Mouse (Mus musculus): Measurements from ENCODE around the gene Ifit3b. TPM values are rescaled to one million over a fixed set of nuclear protein-coding genes. Genes with fewer than 3 reads are reported as not detected.
"Not testable (repeated sequence)": the region's sequence is repeated elsewhere in the genome, so short reads cannot be mapped to it uniquely, and the experiment has no call there.

Gene Ifit3b
- total RNA-seq (2021): under 1 TPM; 0.27 to 0.33 TPM
- long read RNA-seq, experiment 1: 0 reads
- long read RNA-seq, experiment 2: 0 reads

DNA sequence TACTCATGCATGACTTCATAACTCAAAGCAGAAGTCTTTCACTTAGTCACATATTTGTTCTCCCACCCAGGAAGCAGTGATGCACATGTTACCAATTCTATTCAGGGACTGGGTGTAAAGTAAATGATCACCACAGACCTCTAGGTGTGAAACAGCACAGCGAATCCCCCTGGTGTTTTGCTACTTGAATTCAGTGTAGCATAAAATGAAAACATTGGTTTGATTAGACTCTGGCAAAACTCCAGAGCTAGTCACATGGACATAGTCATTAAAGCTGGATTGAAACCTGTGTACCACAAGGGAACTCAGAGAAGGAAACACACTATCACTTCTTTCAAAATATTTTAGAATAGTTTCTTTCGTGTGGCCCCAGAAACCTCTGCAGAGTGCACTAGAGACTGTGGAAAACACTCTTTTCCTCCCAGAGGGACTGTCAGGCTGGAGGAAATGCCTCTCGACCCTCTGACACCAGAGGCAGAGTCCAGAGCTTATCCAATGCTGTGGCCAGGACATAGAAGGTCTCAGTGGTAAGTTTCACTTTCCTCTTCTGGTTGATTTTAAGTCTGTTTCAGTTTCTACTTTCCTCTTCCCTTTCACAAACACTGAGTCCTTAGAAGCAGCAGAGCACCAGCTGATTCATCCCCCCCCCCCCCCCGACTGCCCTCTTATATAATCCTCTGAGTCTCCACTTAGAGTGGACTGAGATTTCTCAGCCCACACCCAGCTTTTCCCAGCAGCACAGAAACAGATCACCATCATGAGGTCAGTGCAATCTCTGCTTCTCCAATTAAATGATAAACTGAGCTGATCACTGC is at the start of gene Ifit3b:
Gene Ifit3b, plus strand, starts transcription at position 734 of the 815 bp plus-strand sequence.
- intact Hi-C loops (cut with DNase I; ENCODE audit: low total_unique reads); DNase-seq: not testable (repeated sequence)

GRCm38 (mm10) chr19:34562556-34562955 is 45.2 kb upstream of the Ifit3b start:
- no peak for DNase-seq
- intact Hi-C loops (cut with DNase I; ENCODE audit: low total_unique reads): no loop called here

GRCm38 (mm10) chr19:34566178-34566784 is 41.5 kb upstream of the Ifit3b start:
- intact Hi-C loops (cut with DNase I; ENCODE audit: low total_unique reads): no loop called here

GRCm38 (mm10) chr19:34568988-34569895 is 38.5 kb upstream of the Ifit3b start:
- no peak for DNase-seq
- intact Hi-C loops (cut with DNase I; ENCODE audit: low total_unique reads): no loop called here

More at GRCm38 (mm10) chr19:34566178-34566784, 41.5 kb upstream of the Ifit3b start:
- no peak for DNase-seq

GRCm38 (mm10) chr19:34569896-34570476 is 37.8 kb upstream of the Ifit3b start:
- intact Hi-C loops (cut with DNase I; ENCODE audit: low total_unique reads): no loop called here
- DNase-seq: no peak

DNA sequence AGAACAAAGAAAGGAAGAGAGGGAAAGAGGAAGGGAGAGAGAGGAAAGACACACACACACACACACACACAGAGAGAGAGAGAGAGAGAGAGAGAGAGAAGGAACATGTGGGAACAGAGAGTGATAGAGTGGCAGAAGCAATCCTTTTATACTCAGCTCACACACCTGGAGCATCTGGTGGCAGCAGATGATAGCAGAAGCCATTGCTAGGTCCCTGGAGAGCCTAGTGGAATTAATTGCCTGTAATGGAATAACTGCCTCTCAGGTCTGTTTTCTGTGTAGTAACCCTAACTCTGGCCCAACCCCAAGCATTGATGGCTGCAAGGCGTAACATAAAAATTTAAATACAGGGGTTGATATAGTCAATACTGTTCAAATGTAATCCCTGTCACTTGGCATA is 36.7 kb upstream of the Ifit3b start:
- no peak for DNase-seq
- intact Hi-C loops (cut with DNase I; ENCODE audit: low total_unique reads): no loop called here

- intact Hi-C loops (cut with DNase I; ENCODE audit: low total_unique reads): no loop called here
- DNase-seq: no peak
Measured at GRCm38 (mm10) chr19:34573650-34574049, 34.1 kb upstream of the Ifit3b start.

GRCm38 (mm10) chr19:34577121-34577520 is 30.6 kb upstream of the Ifit3b start:
- DNase-seq: no peak

DNA sequence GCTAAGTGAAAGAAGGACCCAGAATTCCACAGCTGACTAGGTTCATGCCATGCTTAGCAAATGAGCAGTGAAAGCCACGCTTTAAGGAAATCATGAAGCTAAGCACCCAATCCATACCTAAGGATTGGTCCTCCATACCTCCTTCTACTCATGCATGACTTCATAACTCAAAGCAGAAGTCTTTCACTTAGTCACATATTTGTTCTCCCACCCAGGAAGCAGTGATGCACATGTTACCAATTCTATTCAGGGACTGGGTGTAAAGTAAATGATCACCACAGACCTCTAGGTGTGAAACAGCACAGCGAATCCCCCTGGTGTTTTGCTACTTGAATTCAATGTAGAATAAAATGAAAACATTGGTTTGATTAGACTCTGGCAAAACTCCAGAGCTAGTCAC is 25.1 kb upstream of the Ifit3b start:
- intact Hi-C loops (cut with DNase I; ENCODE audit: low total_unique reads); DNase-seq: not testable (repeated sequence)

More at GRCm38 (mm10) chr19:34577121-34577520, 30.6 kb upstream of the Ifit3b start:
- intact Hi-C loops (cut with DNase I; ENCODE audit: low total_unique reads): no loop called here

GRCm38 (mm10) chr19:34583126-34583766 is 24.5 kb upstream of the Ifit3b start, which contains the start of gene Ifit3:
Ifit3 (plus strand) TSS chr19:34583531.
- intact Hi-C loops (cut with DNase I; ENCODE audit: low total_unique reads); DNase-seq: not testable (repeated sequence)

GRCm38 (mm10) chr19:34585740-34586458 is 21.9 kb upstream of the Ifit3b start:
- intact Hi-C loops (cut with DNase I; ENCODE audit: low total_unique reads); DNase-seq: not testable (repeated sequence)

GRCm38 (mm10) chr19:34587898-34588692 is 19.7 kb upstream of the Ifit3b start:
- intact Hi-C loops (cut with DNase I; ENCODE audit: low total_unique reads); DNase-seq: not testable (repeated sequence)

DNA sequence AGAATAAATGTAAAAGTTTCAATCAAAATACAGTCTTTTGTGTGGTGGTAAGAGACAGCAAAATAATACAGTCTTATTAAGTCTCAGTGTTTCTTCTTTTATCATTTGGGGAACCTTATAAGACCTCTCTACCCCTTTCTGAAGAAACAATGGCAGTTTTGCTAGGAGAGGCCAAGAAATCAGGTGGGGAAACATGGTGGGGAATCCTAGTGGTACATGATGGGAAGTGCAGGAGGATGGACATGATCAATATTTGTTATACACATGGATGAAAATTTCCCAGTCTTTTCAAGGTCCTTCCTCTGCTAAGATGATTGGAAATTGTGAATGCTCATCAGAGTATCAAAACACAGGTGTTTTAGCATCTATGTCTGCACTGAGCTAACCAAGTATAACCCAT is 18.8 kb upstream of the Ifit3b start:
- no peak for DNase-seq
- intact Hi-C loops (cut with DNase I; ENCODE audit: low total_unique reads): no loop called here

- DNase-seq: no peak
- intact Hi-C loops (cut with DNase I; ENCODE audit: low total_unique reads): no loop called here
Measured at GRCm38 (mm10) chr19:34593456-34593855, 14.3 kb upstream of the Ifit3b start.

GRCm38 (mm10) chr19:34594523-34594922 is 13.2 kb upstream of the Ifit3b start:
- intact Hi-C loops (cut with DNase I; ENCODE audit: low total_unique reads); DNase-seq: not testable (repeated sequence)

GRCm38 (mm10) chr19:34596811-34597210 is 11.0 kb upstream of the Ifit3b start:
- intact Hi-C loops (cut with DNase I; ENCODE audit: low total_unique reads): no loop called here
- no peak for DNase-seq

DNA sequence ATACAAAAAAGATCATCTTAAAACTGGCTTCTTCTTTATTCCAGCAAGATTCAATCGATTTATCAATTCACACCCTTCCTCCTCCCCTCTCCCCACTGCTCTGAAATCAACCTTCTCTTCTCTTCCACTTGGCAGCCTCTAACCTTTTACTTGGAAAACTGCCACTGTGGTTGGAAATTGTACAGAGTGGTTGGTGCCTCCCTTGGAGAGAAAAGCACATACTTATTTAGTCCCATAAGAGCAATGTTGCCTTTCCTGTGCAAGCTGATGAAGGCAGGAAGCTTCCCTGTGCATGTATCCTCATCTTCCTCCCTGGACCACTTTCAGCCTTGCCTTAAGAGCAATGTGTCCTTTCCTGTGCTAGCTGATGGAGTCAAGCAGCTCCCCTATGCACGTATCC is 9.4 kb upstream of the Ifit3b start:
- intact Hi-C loops (cut with DNase I; ENCODE audit: low total_unique reads): no loop called here
- DNase-seq: no peak
